Mouse (Mus musculus) C2C12 (cell line): Measurements from ENCODE around the gene Sirt2. TPM values are rescaled to one million over a fixed set of nuclear protein-coding genes. Genes with fewer than 3 reads are reported as not detected.

Source experiments
- H3K27me3 ChIP-seq: one replicate; pipeline ENCODE4 v1.6.1; 2011; ENCODE audit not compliant: control insufficient read depth, insufficient read depth, insufficient read length
- H3K36me3 ChIP-seq: one replicate; pipeline ENCODE4 v1.6.1; 2011; ENCODE audit not compliant: control insufficient read depth, insufficient read depth
- H3K4me3 ChIP-seq: one replicate; pipeline ENCODE4 v1.5.1; 2011; ENCODE audit warnings: mild to moderate bottlenecking, control low read depth; ENCODE audit not compliant: poor library complexity, insufficient read depth, severe bottlenecking
- H3K79me2 ChIP-seq: one replicate; pipeline ENCODE4 v1.6.1; 2011; ENCODE audit not compliant: control insufficient read depth, insufficient read depth
- H3K79me3 ChIP-seq: one replicate; pipeline ENCODE4 v1.6.1; 2011; ENCODE audit warnings: low read depth, control low read depth
- H3ac ChIP-seq: one replicate; pipeline ENCODE3; 2011; ENCODE audit warnings: low read depth; ENCODE audit not compliant: control insufficient read depth, insufficient read length
- CEBPB ChIP-seq: IDR thresholded peaks from one replicate; pipeline ENCODE4 v1.6.1; 2011; ENCODE audit warnings: low read depth, mild to moderate bottlenecking, control low read depth, moderate library complexity
- CTCF ChIP-seq: IDR thresholded peaks from one replicate; pipeline ENCODE4 v1.5.1; 2011; ENCODE audit not compliant: control insufficient read depth, insufficient read depth, insufficient read length
- FOSL1 ChIP-seq: IDR thresholded peaks from one replicate; pipeline ENCODE4 v1.8.0; 2011; ENCODE audit warnings: mild to moderate bottlenecking, low read length; ENCODE audit not compliant: poor library complexity, insufficient read depth, severe bottlenecking
- MAX ChIP-seq: IDR thresholded peaks from one replicate; pipeline ENCODE4 v1.6.1; 2011; ENCODE audit warnings: mild to moderate bottlenecking, control low read depth
- MYOD1 ChIP-seq: IDR thresholded peaks from one replicate; pipeline ENCODE4 v1.6.1; 2011; ENCODE audit warnings: low read depth; ENCODE audit not compliant: control insufficient read depth, insufficient read length
- MYOG ChIP-seq: IDR thresholded peaks from one replicate; pipeline ENCODE4 v1.6.1; 2011; ENCODE audit not compliant: control insufficient read depth, insufficient read length; ENCODE audit errors: extremely low read depth
- USF1 ChIP-seq: IDR thresholded peaks from one replicate; pipeline ENCODE4 v1.6.1; 2011; ENCODE audit warnings: low read depth, mild to moderate bottlenecking, control low read depth, moderate library complexity
- polyA plus RNA-seq: library from polyadenylated mRNA; unstranded; fragments of >200 nt; fragmentation: generic; extraction: Trizol; gene quantifications from one replicate; pipeline ENCODE4 v1.2.1, GENCODE M21; 2012; ENCODE audit warnings: missing spikeins

Sirt2 gene
- polyA plus RNA-seq, 1 experiment = 48.9 TPM

- Histone ChIP-seq H3K27me3 (no peaks in the 10 kb centered on the region), H3K79me3 (no peaks in the 10 kb centered on the region), H3K36me3 (peaks cover 34% of the 10 kb centered on the region), H3K4me3 (peak within 1 kb of the TSS; percentile 26), H3ac (peak within 1 kb of the TSS; percentile 83), H3K79me2 (no peaks in the 10 kb centered on the region)
- TF ChIP-seq CTCF = no peak
- no peak for TF ChIP-seq USF1
- no peak for TF ChIP-seq FOSL1
- TF ChIP-seq MYOD1 = no peak
- no peak for TF ChIP-seq MAX
- TF ChIP-seq MYOG = no peak
- no peak for TF ChIP-seq CEBPB
These were observed 58.6 kb downstream of the Sirt2 start, which contains the start of gene Ech1 for GRCm38 (mm10) chr7:28824941-28825685. Ech1 (plus strand) TSS chr7:28825217.

DNA sequence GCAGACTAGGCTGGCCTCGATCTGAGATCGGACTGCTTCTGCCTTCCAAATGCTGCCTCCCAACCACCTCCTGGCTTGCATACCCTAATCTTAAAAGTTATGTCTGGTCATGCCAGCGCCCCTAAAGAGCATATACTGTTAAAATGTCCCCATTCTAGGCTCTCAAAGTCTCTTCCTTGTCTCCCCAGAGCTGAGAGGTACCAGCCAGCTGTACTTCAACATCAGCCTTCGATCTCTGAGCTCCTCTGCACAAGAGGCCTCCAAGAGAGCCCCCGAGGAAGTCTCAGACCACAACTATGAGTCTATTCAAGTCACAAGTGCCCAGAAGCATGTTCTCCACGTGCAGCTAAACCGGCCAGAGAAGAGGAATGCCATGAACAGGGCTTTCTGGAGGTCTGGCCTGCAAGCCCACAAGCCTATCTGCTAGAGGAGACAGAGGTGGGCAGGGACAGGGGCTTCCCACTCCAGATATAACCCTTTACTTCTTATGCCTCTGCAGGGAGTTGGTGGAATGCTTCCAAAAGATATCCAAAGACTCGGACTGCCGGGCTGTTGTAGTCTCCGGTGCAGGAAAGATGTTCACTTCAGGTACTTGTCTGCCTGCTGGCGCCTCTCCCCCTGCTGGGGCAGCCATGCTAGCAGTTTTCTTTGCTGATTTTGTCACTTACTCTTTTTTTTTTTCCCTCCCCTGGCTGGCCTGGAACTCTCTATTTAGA is 59.3 kb downstream of the Sirt2 start:
- Histone ChIP-seq H3K79me2 (no peaks in the 10 kb centered on the region), H3K36me3 (peaks cover 27% of the 10 kb centered on the region), H3K4me3 (peak overlapping the region; percentile 26), H3K79me3 (no peaks in the 10 kb centered on the region), H3K27me3 (no peaks in the 10 kb centered on the region), H3ac (peak overlapping the region; percentile 31)
- no peak for TF ChIP-seq CTCF
- TF ChIP-seq MAX = no peak
- TF ChIP-seq USF1 = no peak
- no peak for TF ChIP-seq CEBPB
- TF ChIP-seq MYOD1 = no peak

DNA sequence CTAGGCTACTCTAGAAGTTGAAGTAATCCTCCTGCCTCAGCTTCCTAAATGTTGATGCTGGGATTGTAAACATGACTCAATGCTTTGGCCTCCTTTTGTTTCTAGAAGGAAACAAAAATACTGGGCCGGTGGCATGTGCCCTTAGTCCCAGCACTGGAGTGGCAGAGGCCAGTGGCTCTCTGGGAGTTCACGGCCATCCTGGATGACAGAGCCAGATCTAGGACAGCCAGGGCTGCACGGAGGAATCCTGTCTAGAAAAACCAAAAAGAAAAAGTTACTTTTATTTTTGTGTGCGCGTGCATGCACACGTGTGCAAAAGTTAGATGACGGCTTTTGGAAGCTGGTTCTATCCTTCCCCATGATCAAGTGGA is 59.9 kb downstream of the Sirt2 start:
- Histone ChIP-seq H3K4me3 (no peak overlapping the region), H3ac (no peak overlapping the region), H3K79me2 (no peaks in the 10 kb centered on the region), H3K27me3 (no peaks in the 10 kb centered on the region), H3K36me3 (peaks cover 21% of the 10 kb centered on the region), H3K79me3 (no peaks in the 10 kb centered on the region)
- TF ChIP-seq MYOD1 = no peak
- no peak for TF ChIP-seq FOSL1
- TF ChIP-seq CEBPB = no peak
- TF ChIP-seq MYOG = no peak
- TF ChIP-seq MAX = no peak
- TF ChIP-seq USF1 = no peak
- no peak for TF ChIP-seq CTCF

- peaks cover 12% of the 10 kb centered on the region for H3K36me3 ChIP-seq
- H3K79me2 ChIP-seq = no peaks in the 10 kb centered on the region
- H3K79me3 ChIP-seq = no peaks in the 10 kb centered on the region
- TF ChIP-seq CTCF (no peak), MAX (no peak), USF1 (no peak), MYOG (no peak), CEBPB (no peak), MYOD1 (no peak), FOSL1 (no peak)
- no peaks in the 10 kb centered on the region for H3K27me3 ChIP-seq
- H3K4me3 ChIP-seq = no peak overlapping the region
- no peak overlapping the region for H3ac ChIP-seq
These were observed 60.8 kb downstream of the Sirt2 start for GRCm38 (mm10) chr7:28827338-28827737.

- H3K79me2 ChIP-seq = no peaks in the 10 kb centered on the region
- H3K36me3 ChIP-seq = peaks cover 4% of the 10 kb centered on the region
- H3K4me3 ChIP-seq = no peak overlapping the region
- TF ChIP-seq CEBPB (no peak), USF1 (no peak), FOSL1 (no peak), CTCF (no peak), MYOG (no peak), MAX (no peak), MYOD1 (no peak)
- no peak overlapping the region for H3ac ChIP-seq
- no peaks in the 10 kb centered on the region for H3K79me3 ChIP-seq
- H3K27me3 ChIP-seq = no peaks in the 10 kb centered on the region
These were observed 63.3 kb downstream of the Sirt2 start for GRCm38 (mm10) chr7:28829821-28830220.

- H3K79me3 ChIP-seq = no peaks in the 10 kb centered on the region
- H3K79me2 ChIP-seq = no peaks in the 10 kb centered on the region
- no peak overlapping the region for H3K4me3 ChIP-seq
- peaks cover 4% of the 10 kb centered on the region for H3K36me3 ChIP-seq
- H3K27me3 ChIP-seq = no peaks in the 10 kb centered on the region
- TF ChIP-seq MYOG (no peak), MYOD1 (no peak), CEBPB (no peak), FOSL1 (no peak), CTCF (no peak), USF1 (no peak), MAX (no peak)
- no peak overlapping the region for H3ac ChIP-seq
These were observed 64.4 kb downstream of the Sirt2 start for GRCm38 (mm10) chr7:28830981-28831380.
